Comparison of ENCODE assay signal across 22 mouse cellular contexts in the genomic region with DNA sequence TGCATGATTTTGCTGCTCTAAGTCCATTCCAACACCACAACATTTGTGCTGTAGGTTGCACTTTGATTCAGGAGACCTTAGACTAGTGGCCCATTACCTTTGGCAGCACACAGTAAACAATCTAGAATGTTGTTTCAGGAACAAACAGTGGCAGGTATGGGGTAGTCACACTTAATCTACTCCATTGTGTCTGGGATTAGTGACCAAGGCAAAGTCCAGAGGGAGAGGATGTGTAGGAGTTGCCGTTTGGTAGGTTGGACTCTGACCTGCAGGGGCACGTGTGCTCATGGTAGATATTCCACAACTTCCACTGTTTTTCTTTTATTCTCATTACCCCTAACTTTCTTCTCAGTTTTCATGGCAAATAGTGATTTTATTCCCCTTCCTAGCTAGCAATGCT.
"Had no signal": no experiment of that assay in that cellular context is flagged by ENCODE, and none has a peak within 500 bp of the region (broad histone marks: within the 10 kb centered on the region; RNA-seq: fewer than 3 reads in every experiment).

No protein-coding gene starts in this region.

- H3K4me1 ChIP-seq: heart, embryonic 13.5 days; heart, embryonic 15.5 days; hindbrain, embryonic 13.5 days; hindbrain, embryonic 15.5 days; kidney, embryonic 15.5 days; limb, embryonic 13.5 days; limb, embryonic 15.5 days; liver, embryonic 12.5 days had no signal

- H3K4me2 ChIP-seq: heart, embryonic 11.5 days; heart, embryonic 13.5 days; heart, embryonic 15.5 days; hindbrain, embryonic 13.5 days; hindbrain, embryonic 15.5 days; kidney, embryonic 15.5 days; limb, embryonic 13.5 days; limb, embryonic 15.5 days; liver, embryonic 12.5 days had no signal

- H3K36me3 ChIP-seq: heart, embryonic 13.5 days; heart, embryonic 15.5 days; hindbrain, embryonic 13.5 days; hindbrain, embryonic 15.5 days; kidney, embryonic 15.5 days; limb, embryonic 13.5 days; limb, embryonic 15.5 days; liver, embryonic 12.5 days had no signal

- H3K9ac ChIP-seq: heart, embryonic 13.5 days; heart, embryonic 15.5 days; hindbrain, embryonic 13.5 days; hindbrain, embryonic 15.5 days; kidney, embryonic 15.5 days; limb, embryonic 13.5 days; limb, embryonic 15.5 days; liver, embryonic 12.5 days; liver, embryonic 14.5 days had no signal

- DNase-seq: gastrocnemius, postnatal 14 days; gastrocnemius, postnatal 36 days; heart, adult 11 months; heart, adult 2 months; heart, postnatal 14 days; heart, postnatal 36 days; kidney, adult 11 months; kidney, postnatal 10 days; layer of hippocampus, adult 9-11 months; layer of hippocampus, postnatal 36 days; left cerebral cortex, postnatal 4 days had no signal

- ATAC-seq: hindbrain, postnatal 0 days; liver, embryonic 12.5 days had no signal

- H3K27me3 ChIP-seq: heart, embryonic 13.5 days; heart, embryonic 15.5 days; hindbrain, embryonic 13.5 days; hindbrain, embryonic 15.5 days; kidney, embryonic 15.5 days; limb, embryonic 13.5 days; limb, embryonic 15.5 days; liver, embryonic 12.5 days had no signal

- H3K27ac ChIP-seq: heart, adult 2 months; heart, embryonic 13.5 days; heart, embryonic 15.5 days; hindbrain, embryonic 13.5 days; hindbrain, embryonic 15.5 days; hindbrain, postnatal 0 days; kidney, embryonic 15.5 days; limb, embryonic 13.5 days; limb, embryonic 15.5 days; liver, embryonic 12.5 days; liver, embryonic 14.5 days had no signal

- H3K9me3 ChIP-seq: heart, embryonic 13.5 days; heart, embryonic 15.5 days; hindbrain, embryonic 13.5 days; hindbrain, embryonic 15.5 days; kidney, embryonic 15.5 days; limb, embryonic 13.5 days; limb, embryonic 15.5 days; liver, embryonic 12.5 days had no signal

- H3K4me3 ChIP-seq: heart, adult 2 months; heart, embryonic 13.5 days; heart, embryonic 15.5 days; hindbrain, embryonic 13.5 days; hindbrain, embryonic 15.5 days; kidney, embryonic 15.5 days; limb, embryonic 13.5 days; limb, embryonic 15.5 days; liver, embryonic 12.5 days had no signal
